Mouse (Mus musculus): ENCODE measurements around the gene Rpl14.

- TF ChIP-seq POLR2A (IDR thresholded peaks at IDR 0.05; ENCODE audit: borderline replicate concordance, extremely low read depth, insufficient read depth, insufficient read length, poor library complexity, severe bottlenecking) (no peak), CTCF (IDR thresholded peaks at IDR 0.05; ENCODE audit: borderline replicate concordance, extremely low read depth, insufficient read depth, insufficient read length) (peak; percentile 47; the same call in 1 of the 2 replicates)
These were observed 1.4 kb upstream of the Rpl14 start for GRCm38 (mm10) chr9:120569721-120570333.
